Comparison of ENCODE assay signal across 16 mouse cellular contexts in genomic region chr11:101037795-101038194, GRCm38 (mm10).
"Had no signal": no experiment of that assay in that cellular context is flagged by ENCODE, and none has a peak within 500 bp of the region (broad histone marks: within the 10 kb centered on the region; RNA-seq: fewer than 3 reads in every experiment).

No protein-coding gene starts in this region.

- H3K27ac ChIP-seq: neural tube, embryonic 13.5 days; neural tube, embryonic 15.5 days; stomach, embryonic 15.5 days; stomach, postnatal 0 days had no signal

- H3K4me3 ChIP-seq: neural tube, embryonic 13.5 days; neural tube, embryonic 15.5 days; stomach, embryonic 15.5 days had no signal

- DNase-seq: retina, postnatal 1 day; right cerebral cortex, adult 18-20 months; right cerebral cortex, postnatal 14 days; right cerebral cortex, postnatal 25 days; right cerebral cortex, postnatal 4 days; spleen, adult 18-20 months; thymus, adult 18-20 months; thymus, adult 2 months; thymus, postnatal 14 days; thymus, postnatal 25 days; thymus, postnatal 36 days; thymus, postnatal 4 days had no signal
